Mouse (Mus musculus) brain, embryonic 18.5 days (tissue): ENCODE measurements around the gene Zfp747.
A peak's percentile ranks its signal among the peaks of the same experiment; 100 is the strongest.

ENCODE experiments used
- DNase-seq: peaks from one replicate; pipeline ENCODE4 v3.0.0-alpha.2; 2012; ENCODE audit warnings: low read depth, low spot score

Gene Zfp747

GRCm38 (mm10) chr7:127335604-127336003 is 40.2 kb downstream of the Zfp747 start:
- DNase-seq: no peak

GRCm38 (mm10) chr7:127333240-127333639 is 42.6 kb downstream of the Zfp747 start:
- DNase-seq: no peak

- DNase-seq: peak; percentile 36
Measured at GRCm38 (mm10) chr7:127326685-127327084, 49.2 kb downstream of the Zfp747 start.

- DNase-seq: no peak
Measured at GRCm38 (mm10) chr7:127325550-127325949, 50.3 kb downstream of the Zfp747 start.

- DNase-seq: no peak
Measured at GRCm38 (mm10) chr7:127324944-127325343, 50.9 kb downstream of the Zfp747 start.
